Mouse (Mus musculus): ENCODE measurements around the gene Megf8.

DNA sequence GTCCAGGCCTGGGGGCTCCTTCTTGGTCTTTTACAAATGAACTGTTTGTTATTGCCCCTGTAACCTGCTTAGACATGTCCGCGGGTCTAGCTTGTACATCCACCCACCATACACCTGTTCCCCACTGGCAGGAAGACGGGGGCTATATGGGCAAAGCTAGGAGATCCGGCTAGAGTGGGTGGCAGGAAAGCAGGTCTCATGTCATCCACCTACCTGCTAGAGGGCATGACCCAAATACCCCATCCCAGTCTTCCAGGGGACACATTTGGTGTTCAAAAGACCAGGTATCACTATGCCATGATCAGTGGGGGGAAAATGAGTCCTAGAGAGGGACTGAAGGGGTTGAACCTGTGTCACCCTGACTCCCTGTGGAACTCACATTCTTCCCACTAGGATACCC, 39.6 kb upstream of the Megf8 start:
- TF ChIP-seq CTCF (IDR thresholded peaks at IDR 0.05) (no peak), EP300 (IDR thresholded peaks at IDR 0.05) (no peak)

Measured in lung, postnatal 0 days (tissue).